Mouse (Mus musculus): ENCODE data around the gene Yap1. TPM values are rescaled to one million over a fixed set of nuclear protein-coding genes. Genes with fewer than 3 reads are reported as not detected.
A peak's percentile ranks its signal among the peaks of the same experiment; 100 is the strongest.

The Yap1 gene
- total RNA-seq, 2 experiments from 2014 or later, result 15.7 to 16.3 TPM

- no peak for DNase-seq
Measured at GRCm38 (mm10) chr9:7971993-7972392, 32.4 kb downstream of the Yap1 start.

GRCm38 (mm10) chr9:7967980-7968379, 36.4 kb downstream of the Yap1 start:
- DNase-seq, result no peak

GRCm38 (mm10) chr9:7965590-7965989, 38.8 kb downstream of the Yap1 start:
- DNase-seq, result no peak

- DNase-seq, result no peak
Measured at GRCm38 (mm10) chr9:7963867-7964266, 40.5 kb downstream of the Yap1 start.

- DNase-seq, result no peak
Measured at GRCm38 (mm10) chr9:7962915-7963314, 41.5 kb downstream of the Yap1 start.

GRCm38 (mm10) chr9:7961366-7962160, 42.8 kb downstream of the Yap1 start:
- no peak for DNase-seq

- peak in 1 of 2 experiments; percentile 32 for DNase-seq
Measured at GRCm38 (mm10) chr9:7960382-7960781, 44.0 kb downstream of the Yap1 start.

GRCm38 (mm10) chr9:7959301-7959700, 45.1 kb downstream of the Yap1 start:
- no peak for DNase-seq

GRCm38 (mm10) chr9:7958025-7958593, 46.3 kb downstream of the Yap1 start:
- DNase-seq, result no peak

- DNase-seq, result peak; percentile 24 to 35
Measured at GRCm38 (mm10) chr9:7957407-7957806, 47.0 kb downstream of the Yap1 start.

- DNase-seq, result no peak
Measured at GRCm38 (mm10) chr9:7956400-7956799, 48.0 kb downstream of the Yap1 start.

- no peak for DNase-seq
Measured at GRCm38 (mm10) chr9:7952886-7953285, 51.5 kb downstream of the Yap1 start.

GRCm38 (mm10) chr9:7950211-7950644, 54.2 kb downstream of the Yap1 start:
- no peak for DNase-seq

- DNase-seq, result no peak
Measured at GRCm38 (mm10) chr9:7947946-7948345, 56.5 kb downstream of the Yap1 start.

- DNase-seq, result no peak
Measured at GRCm38 (mm10) chr9:7943796-7944462, 60.5 kb downstream of the Yap1 start.

GRCm38 (mm10) chr9:7942701-7943100, 61.7 kb downstream of the Yap1 start:
- no peak for DNase-seq

GRCm38 (mm10) chr9:7940075-7940474, 64.3 kb downstream of the Yap1 start:
- no peak for DNase-seq

GRCm38 (mm10) chr9:7934419-7934818, 70.0 kb downstream of the Yap1 start:
- DNase-seq, result no peak

- DNase-seq, result no peak
Measured at GRCm38 (mm10) chr9:7929552-7929951, 74.8 kb downstream of the Yap1 start.

GRCm38 (mm10) chr9:7928866-7929265, 75.5 kb downstream of the Yap1 start:
- no peak for DNase-seq

- no peak for DNase-seq
Measured at GRCm38 (mm10) chr9:7928207-7928793, 76.1 kb downstream of the Yap1 start.

- no peak for DNase-seq
Measured at GRCm38 (mm10) chr9:7914925-7915324, 89.5 kb downstream of the Yap1 start.

GRCm38 (mm10) chr9:7914487-7914886, 89.9 kb downstream of the Yap1 start:
- DNase-seq, result peak in 1 of 2 experiments; percentile 6
